Mouse (Mus musculus): ENCODE data around the gene Vmn1r200. TPM values are rescaled to one million over a fixed set of nuclear protein-coding genes. Genes with fewer than 3 reads are reported as not detected.
"Not testable (repeated sequence)": the region's sequence is repeated elsewhere in the genome, so short reads cannot be mapped to it uniquely, and the experiment has no call there.

Gene Vmn1r200
- not detected for total RNA-seq (2021)
- long read RNA-seq, experiment 1 = 0 reads
- long read RNA-seq, experiment 2 = 0 reads

DNA sequence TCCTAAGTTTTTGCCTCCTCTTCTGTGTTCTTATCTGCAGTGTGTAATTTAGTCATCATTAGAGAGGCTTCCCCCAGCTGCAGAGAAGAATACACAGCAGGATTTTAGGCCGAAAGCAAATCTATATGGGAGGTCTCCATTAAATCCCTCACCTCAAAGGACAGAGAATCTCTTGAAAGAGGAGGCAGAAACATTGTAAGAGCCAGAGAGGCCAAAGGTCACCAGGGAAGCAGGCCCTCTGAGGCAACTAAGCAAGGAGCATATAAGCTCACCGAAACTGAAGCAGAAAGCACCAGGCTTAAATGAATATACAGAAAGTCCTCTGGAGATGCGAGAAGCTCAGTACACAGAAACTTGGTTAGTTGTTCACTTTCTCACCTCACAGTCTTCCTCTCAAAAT, at the start of gene Vmn1r200:
Gene Vmn1r200 (plus strand): TSS at position 301 of the 400 bp plus-strand sequence.
- DNase-seq = no peak

- DNase-seq = no peak
Measured at GRCm38 (mm10) chr13:22350064-22350463, 40.1 kb upstream of the Vmn1r200 start, which contains the start of gene Vmn1r198. Gene Vmn1r198 (plus strand): TSS chr13:22350364.

GRCm38 (mm10) chr13:22350813-22351212, 39.4 kb upstream of the Vmn1r200 start:
- DNase-seq = no peak

- DNase-seq = no peak
Measured at GRCm38 (mm10) chr13:22379518-22379917, 10.7 kb upstream of the Vmn1r200 start, which contains the start of gene Vmn1r199. Gene Vmn1r199 (plus strand): TSS chr13:22379818.

DNA sequence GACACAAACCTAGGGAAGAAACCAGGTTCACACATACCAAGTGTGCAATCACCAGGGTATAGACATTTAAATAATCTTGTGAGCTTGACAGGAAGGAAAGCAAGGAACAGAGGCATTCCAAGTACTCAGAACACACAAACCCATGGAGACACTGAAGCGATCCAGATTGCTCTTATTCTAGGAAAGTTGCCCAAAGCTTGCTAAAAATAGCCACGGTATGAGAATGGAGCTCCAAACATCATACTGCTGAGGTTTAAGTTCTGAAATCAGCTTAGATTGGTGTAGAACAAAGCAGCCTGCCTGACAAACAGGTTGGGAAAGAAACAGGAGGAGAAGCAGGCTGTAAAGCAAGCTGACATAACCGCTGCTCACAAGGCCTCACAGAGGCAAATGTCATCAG, 9.0 kb upstream of the Vmn1r200 start:
- DNase-seq = not testable (repeated sequence)

DNA sequence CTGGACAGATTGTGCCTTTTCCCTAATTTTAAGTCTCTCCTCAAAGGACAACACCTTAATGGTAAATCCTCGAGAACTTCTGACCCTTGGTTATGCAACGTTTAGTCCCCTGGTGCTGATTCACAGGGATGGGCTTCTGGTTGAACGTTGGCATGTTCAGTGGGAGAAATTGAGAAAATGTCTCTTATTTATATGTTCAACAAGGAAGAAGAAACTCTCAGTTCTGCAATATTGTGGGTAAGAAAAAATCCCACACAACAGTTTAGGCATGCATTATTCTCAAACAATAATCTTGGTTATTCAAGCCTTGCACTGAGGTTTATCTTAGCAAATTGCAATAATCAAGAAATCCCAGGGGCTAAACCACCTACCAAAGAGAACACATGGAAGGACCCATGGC, 6.8 kb upstream of the Vmn1r200 start:
- no peak for DNase-seq

DNA sequence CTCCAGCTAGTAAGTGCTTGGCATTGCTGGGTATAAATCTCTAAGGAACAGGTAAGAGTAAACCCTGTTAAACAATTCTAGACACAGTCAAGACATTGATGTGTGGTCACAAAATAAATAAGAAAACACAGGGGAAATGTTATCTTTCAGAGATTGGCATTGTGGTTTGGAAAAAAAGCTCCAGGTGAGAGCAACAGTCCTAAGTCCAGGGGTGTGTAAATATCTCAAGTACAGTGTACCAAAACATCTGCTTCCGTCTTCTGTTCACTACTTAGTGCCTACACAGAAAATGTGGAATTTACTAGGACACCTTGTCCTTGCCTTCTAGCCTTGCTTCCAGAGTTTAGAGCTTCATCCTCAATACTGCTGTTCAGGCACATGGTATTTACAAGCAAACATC, 3.1 kb upstream of the Vmn1r200 start:
- no peak for DNase-seq

DNA sequence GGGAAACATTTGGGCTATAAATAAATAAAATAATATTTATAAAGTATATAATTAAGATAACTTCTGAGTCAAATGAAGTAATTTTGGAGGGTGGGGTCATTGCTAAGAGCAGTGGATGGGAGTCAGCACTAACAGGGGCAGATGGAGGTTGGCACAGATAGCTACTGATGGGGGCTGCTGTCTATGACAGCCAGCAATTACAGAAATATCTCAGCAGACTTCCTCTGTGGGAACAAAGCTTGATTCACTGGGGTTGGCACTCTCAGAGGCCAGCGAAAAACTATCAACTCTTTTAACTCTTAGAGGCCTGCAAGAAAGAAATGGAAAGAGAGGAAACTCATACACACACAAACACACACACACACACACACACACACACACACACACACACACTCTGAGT, 12.8 kb downstream of the Vmn1r200 start:
- DNase-seq = no peak

Other genes starting within 250 kb of the Vmn1r200 start
- gene Vmn1r191, start 206.4 kb upstream of the Vmn1r200 start, total RNA-seq (2021) = not detected
- not detected for gene Vmn1r192, start 199.2 kb upstream of the Vmn1r200 start, total RNA-seq (2021)
- not detected for gene Vmn1r193, start 167.2 kb upstream of the Vmn1r200 start, total RNA-seq (2021)
- gene Vmn1r194, start 146.2 kb upstream of the Vmn1r200 start, total RNA-seq (2021) = not detected
- not detected for gene Vmn1r195, start 119.9 kb upstream of the Vmn1r200 start, total RNA-seq (2021)
- gene Vmn1r196, start 100.5 kb upstream of the Vmn1r200 start, total RNA-seq (2021) = not detected
- gene Vmn1r197, start 65.8 kb upstream of the Vmn1r200 start, total RNA-seq (2021) = not detected
- gene Vmn1r198, start 40.0 kb upstream of the Vmn1r200 start, total RNA-seq (2021) = not detected
- not detected for gene Vmn1r199, start 10.6 kb upstream of the Vmn1r200 start, total RNA-seq (2021)
- gene Vmn1r201, start 81.5 kb downstream of the Vmn1r200 start, total RNA-seq (2021) = not detected
- under 1 TPM; 0.07 TPM for gene Vmn1r202, start 115.0 kb downstream of the Vmn1r200 start, total RNA-seq (2021)
- gene Vmn1r203, start 127.7 kb downstream of the Vmn1r200 start, total RNA-seq (2021) = not detected
- not detected for gene Vmn1r204, start 162.8 kb downstream of the Vmn1r200 start, total RNA-seq (2021)
- not detected for gene Vmn1r205, start 202.6 kb downstream of the Vmn1r200 start, total RNA-seq (2021)
- not detected for gene Vmn1r206, start 233.9 kb downstream of the Vmn1r200 start, total RNA-seq (2021)